Mouse (Mus musculus): ENCODE measurements around the gene Gfra4. TPM values are rescaled to one million over a fixed set of nuclear protein-coding genes. Genes with fewer than 3 reads are reported as not detected.
A peak's percentile ranks its signal among the peaks of the same experiment; 100 is the strongest.
"Not testable (repeated sequence)": the region's sequence is repeated elsewhere in the genome, so short reads cannot be mapped to it uniquely, and the experiment has no call there.

The Gfra4 gene
- total RNA-seq, 1 experiment from 2014 or later: 6.3 TPM

DNA sequence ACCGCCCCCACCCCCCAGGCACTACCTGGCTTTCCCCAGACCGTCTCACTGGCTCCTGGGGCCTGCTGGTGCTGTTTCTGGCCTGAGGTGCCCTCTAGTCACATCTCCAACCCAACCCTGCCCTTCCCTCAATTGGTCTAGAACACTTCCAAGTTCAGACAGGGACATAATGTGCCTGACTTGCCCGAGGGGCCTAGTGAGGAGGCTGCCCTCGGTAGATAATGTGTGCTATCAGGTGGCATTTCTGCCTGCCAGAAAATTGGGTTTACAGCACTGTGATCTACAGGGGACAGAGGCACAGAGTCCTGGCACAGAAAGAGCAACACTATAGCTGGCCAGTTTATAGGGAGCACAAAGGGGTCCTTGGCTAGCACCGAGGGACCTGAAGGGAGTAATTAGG, 9.2 kb upstream of the Gfra4 start:
- DNase-seq: no peak

- no peak for DNase-seq
These were observed 3.1 kb upstream of the Gfra4 start for GRCm38 (mm10) chr2:131046025-131046424.

- no peak for DNase-seq
These were observed 2.3 kb upstream of the Gfra4 start for GRCm38 (mm10) chr2:131044989-131045720.

DNA sequence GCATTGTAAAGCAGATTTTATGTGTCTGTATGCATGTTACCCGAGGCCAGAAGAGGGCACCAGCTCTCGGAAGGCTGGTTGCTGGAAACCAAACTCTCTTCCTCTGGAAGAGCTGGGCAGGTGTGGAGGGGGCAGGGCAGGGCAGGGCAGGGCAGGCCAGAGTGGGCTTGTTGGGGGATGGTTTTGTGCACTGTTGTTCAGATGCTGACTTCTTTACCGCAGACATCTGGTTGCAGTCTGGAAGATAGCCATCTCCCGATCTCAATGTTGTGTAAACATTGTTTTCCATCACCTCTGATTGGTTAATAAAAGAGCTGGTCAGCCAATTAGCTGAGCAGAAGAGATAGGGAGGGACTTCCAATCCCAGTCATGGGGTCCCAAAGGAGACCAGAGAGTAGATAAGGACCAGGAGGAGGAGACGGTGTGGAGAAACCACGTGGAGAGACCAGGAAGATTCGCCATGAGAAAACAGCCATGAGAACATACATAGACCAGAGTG, 1.5 kb upstream of the Gfra4 start:
- no peak for DNase-seq

- DNase-seq: peak; percentile 43
These were observed 1.7 kb downstream of the Gfra4 start for GRCm38 (mm10) chr2:131040854-131041825.

DNA sequence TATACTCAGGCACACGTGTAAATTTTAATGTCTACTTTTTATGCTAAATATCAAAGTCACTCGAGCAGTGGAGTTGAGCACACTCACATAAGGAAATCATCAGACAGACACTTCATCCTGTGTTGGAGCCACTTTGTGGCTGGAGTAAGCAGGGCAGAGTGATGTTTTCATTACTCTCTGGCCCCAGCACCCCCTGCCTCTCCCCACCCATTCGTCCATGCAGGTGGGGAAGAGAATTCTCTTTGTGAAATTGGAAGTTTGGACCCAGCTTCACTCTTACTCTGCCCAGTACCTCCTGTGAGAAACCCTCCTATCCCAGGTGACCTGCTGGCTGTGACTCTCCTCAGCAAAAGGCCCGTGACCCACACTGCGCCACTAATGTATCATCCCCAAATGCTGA, 4.2 kb downstream of the Gfra4 start:
- DNase-seq: no peak

DNA sequence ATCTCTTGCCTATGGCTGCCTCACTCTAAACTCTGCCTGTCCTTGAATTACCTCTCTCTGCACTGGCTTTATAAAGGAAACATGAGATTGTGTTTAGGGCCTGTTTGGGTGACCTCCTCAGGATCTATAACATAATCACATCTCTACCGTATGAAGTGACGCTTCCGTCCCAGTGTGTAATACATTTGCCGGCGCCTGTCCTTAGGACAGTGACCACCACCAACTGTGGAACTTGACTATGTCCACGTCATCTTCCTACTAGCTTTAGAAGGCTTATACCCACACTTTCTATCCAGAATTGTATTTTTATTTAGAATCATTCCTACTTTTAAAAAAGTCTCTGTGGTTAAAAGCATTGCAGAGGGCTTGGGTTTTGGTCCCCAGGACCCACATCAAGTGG, 4.7 kb downstream of the Gfra4 start:
- DNase-seq: no peak

DNA sequence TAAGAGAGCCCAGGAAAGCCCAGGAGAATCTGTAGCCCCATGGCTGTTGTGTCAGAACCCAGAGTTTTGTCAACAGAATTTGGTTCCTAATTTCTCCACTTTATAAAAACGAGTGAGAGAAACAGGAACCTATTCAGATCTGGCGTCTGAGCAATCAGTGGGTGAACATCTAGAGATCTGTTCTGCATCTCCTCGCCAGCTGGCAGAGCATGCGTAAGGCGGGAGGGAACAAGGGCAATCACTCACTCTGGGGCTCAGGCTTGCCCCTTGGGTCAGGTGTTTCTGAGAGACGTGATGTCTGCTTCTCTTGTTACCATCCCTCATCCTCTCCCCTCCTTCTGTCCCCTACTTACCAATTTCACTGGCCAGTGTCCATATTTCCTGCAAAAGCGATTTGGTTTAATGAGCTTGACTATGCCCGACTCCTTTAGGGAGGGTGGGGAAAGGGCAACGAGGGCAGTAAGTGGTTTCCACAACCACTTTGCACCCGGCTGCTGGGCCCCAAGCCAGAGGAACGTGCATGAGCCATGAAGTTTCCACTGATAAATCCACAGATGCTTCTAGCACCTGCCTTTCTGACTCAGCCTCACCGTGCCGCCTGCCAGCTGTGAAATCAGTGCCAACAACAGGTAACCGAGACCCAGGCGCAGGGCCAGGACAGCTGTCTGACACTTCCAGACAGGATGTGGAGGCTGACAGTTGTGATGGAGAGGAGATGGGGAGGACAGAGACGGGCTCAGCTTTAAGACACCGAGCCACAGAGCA, 5.5 kb downstream of the Gfra4 start:
- no peak for DNase-seq

GRCm38 (mm10) chr2:131036757-131037156, 6.1 kb downstream of the Gfra4 start:
- no peak for DNase-seq

DNA sequence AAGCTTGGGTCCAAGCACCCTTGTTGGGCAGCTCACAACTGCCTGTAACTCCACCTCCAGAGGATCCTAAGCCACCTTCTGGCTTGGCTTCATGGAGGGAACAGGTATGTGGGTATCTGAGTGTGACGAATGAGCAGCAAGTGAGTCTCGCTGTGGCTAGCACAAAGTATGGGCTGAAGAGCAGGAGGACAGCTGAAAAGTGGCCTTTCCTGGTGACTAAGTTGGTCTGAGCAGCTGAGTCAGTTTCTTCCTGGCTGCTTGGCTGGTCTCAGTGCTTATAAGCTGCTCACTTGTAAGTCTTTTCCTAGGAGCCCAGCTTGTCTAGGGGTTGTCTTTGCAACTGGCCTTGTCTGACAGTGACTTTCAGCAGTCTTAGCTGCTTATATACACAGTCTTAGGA, 6.5 kb downstream of the Gfra4 start:
- DNase-seq: no peak

- not testable (repeated sequence) for DNase-seq
These were observed 11.5 kb downstream of the Gfra4 start for GRCm38 (mm10) chr2:131031406-131031805.

DNA sequence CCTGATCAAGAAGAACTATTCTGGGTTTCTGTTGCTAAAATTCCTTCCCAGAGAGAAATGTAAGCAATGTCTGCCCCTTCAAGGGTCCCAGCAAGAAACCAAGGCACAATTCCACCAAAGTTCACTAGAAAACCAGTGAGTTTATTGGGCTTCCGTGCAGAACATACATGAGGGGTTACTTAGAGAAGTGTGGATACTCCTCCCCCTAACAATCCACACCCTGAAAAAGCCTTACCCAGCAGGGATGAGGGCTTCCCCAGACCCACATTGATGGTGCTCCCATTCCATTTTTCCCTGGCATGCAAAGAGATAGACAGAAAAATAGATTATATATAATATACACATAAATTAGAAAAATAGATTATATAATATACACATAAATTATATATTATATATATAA, 11.9 kb downstream of the Gfra4 start:
- DNase-seq: no peak

DNA sequence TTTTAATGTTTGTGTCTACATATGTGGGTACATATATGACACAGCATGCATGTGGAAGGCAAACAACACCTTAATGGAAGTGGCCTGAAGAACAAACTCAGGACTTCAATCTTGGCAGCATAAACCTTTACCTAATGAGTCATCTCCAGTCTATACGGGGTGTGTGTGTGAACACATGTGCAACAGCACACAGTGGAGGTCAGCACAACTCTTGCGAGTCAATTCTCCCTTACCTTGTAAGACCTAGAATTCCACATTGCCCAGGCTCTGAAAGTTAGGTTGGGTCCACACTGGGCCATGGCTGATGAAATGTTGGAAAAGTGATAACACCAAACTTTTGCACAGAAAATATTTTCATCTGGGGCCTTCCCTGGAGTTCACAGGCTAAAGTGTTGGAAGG, 12.3 kb downstream of the Gfra4 start:
- no peak for DNase-seq

DNA sequence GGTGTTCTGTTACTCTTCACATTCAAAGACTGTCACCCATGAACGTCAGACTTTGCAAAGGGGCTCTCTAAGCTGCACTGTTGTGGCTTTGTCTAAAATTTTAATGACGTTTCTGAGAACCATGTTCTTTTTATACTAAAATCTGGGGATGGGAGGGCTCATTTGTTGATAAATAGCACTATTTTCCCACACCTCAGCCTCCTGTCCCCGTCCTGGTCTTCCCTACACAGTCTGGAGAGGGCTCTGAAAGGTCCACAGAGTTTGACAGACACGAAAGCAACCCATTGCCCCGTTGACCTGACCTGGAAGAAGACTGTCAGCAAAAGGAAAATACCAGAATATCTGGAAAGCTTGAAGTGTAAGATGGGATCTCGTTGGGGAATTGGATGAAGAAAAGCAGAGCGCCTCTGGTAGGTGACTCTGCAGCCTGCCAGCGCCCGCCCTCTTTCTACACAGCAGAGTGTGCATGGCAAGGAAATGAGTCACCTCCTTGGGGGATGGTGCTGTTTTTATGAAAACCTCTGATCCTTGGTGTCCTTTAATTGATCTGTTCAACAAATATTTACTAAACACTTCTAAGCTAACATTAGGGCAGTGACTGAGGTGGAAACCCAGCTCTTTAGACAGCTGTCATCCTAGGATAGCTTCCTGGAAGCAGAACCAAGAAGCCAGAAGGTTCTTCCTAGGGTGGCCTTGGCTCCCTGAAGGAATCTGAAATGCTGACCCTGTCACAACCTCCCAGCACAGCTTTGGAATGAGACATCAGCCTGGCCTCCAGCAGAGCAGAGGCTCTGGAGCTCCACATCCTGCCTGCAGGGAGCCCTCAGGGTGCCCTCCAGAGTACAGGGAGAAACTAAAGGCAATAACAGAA, 13.6 kb downstream of the Gfra4 start:
- DNase-seq: peak; percentile 27

- DNase-seq: no peak
These were observed 15.9 kb downstream of the Gfra4 start for GRCm38 (mm10) chr2:131026941-131027340.

- DNase-seq: no peak
These were observed 17.7 kb downstream of the Gfra4 start for GRCm38 (mm10) chr2:131025230-131025629.

DNA sequence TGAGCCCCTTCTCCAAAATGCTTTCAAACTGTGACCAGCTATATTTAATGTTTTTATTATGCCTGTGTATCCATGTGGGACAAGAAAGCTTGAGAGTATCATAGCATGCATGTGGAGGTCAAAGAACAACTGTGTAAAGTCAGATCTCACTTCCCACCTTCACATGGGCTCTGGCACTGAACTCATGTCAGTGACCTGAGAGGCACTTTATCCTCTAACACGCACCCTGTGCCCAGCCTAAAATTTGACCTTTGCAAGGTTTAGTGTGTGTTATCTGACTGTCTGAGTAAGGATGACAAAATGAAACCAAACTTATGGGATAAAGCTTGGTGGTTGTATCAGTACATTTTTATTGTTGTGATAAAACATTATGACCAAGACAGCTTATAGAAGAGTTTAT, 32.3 kb downstream of the Gfra4 start:
- DNase-seq: no peak

DNA sequence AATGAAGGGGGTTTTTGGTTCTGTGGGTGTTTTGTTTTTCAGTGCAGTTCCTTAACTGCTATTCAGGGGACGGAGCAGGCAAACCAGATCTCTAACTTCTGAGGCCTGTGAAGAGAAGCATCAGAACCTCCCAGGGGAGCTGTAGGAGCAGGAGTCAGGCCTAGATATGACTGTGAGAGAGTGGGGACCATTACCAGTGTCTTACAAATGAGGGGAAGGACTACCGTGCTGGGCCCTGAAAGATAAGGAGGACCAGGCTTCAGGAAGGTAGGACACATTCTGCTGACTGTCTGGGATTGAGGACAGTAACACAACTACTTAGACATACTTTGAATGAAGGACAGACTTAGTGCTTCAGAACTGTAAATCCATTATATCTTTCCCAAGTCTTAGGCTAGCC, 33.8 kb downstream of the Gfra4 start:
- DNase-seq: no peak

DNA sequence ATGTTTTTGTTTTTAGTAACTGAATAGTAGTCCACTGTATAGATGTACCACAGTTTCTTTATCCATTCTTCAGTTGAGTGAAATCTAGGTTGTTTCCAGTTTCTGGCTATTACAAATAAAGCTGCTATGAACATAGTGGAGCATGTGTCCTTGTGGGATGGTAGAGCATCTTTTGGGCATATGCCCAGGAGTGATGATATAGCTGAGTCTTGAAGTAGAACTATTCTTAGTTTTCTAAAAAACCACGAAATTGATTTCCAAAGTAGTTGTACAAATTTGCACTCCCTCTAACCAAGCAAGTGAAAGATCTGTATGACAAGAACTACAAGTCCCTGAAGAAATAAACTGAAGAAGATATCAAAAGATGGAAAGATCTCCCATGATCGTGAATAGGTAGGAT, 50.1 kb downstream of the Gfra4 start:
- DNase-seq: no peak

Measured in adrenal gland, postnatal 25 days (tissue).